Mouse (Mus musculus) left cerebral cortex, postnatal 25 days (tissue): Measurements from ENCODE around the gene Gm10778. TPM values are rescaled to one million over a fixed set of nuclear protein-coding genes. Genes with fewer than 3 reads are reported as not detected.
"Not testable (repeated sequence)": the region's sequence is repeated elsewhere in the genome, so short reads cannot be mapped to it uniquely, and the experiment has no call there.

Source experiments
- DNase-seq, 2 experiments: peaks; one replicate each; pipeline ENCODE4 v3.0.0; 2022; ENCODE audit warnings: low spot score in 2 of 2, mixed read lengths in 1 of 2
- intact Hi-C: fragments of 180-260 bp; cut with DNase I; formaldehyde crosslinking; loops from one replicate; pipeline ENCODE4 v1.15.1; 2025
- total RNA-seq, 2 experiments: library from RNA; stranded (reverse); gene quantifications; 2 replicates each; pipeline ENCODE4 v1.2.3; 2021

Gene Gm10778
- total RNA-seq, 2 experiments from 2014 or later, result 4.6 to 4.8 TPM

DNA sequence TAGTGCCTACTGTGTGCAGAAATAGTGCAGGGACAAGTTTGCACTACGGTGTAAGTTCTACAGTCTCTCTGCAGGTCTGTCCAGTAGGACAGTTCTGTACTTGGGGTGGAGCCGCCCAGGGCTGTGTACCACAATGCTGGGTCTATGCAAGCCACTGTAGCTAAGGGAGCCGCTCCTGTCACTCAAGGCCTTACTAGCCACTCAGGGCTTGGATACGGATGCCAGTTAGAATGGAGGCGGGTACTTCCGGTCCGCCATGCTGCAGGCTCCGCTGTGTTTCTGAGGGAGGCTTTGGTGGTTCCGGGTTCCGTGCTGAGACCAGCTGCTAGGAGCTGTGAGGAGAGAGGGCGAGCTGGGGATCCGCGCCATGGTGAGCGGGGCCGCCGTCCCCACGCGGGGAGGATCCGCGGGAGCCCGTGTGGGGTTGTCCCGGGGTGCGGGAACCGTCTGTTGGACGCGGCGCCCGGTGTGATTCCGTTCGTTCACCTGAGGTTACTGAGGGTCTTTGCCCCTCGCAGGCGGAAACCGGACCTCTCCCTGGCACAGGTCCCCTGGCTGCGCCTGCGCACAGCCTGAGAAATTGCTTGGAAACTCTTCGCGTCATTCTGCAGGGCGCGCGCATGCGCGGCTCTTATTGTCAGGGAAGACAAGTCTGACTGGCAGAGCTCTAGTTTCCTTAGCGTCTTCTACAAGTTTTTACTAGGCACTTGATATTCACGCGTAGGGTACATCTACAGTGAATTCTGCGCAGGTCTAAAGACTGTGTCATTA is 55.9 kb downstream of the Gm10778 start, which contains the start of gene Zfp433:
Zfp433 (plus strand) TSS at position 295 of the 771 bp plus-strand sequence.
- DNase-seq, intact Hi-C loops: not testable (repeated sequence)

Other genes with a start within 250 kb of the Gm10778 start
- 10 to 100 TPM; 81.1 to 87.3 TPM for gene Nfic, start 193.4 kb upstream of the Gm10778 start, total RNA-seq
- gene Celf5, start 166.3 kb upstream of the Gm10778 start, total RNA-seq, result 100 to 1,000 TPM; 285 to 286 TPM
- gene Ncln, start 152.7 kb upstream of the Gm10778 start, total RNA-seq, result 10 to 100 TPM; 76.4 to 77.0 TPM
- gene S1pr4, start 148.9 kb upstream of the Gm10778 start, total RNA-seq, result under 1 TPM; 0.53 to 0.73 TPM
- 1 to 10 TPM; 2.0 to 3.1 TPM for gene Gna15, start 124.8 kb upstream of the Gm10778 start, total RNA-seq
- 100 to 1,000 TPM; 101 to 107 TPM for gene Gna11, start 103.9 kb upstream of the Gm10778 start, total RNA-seq
- 100 to 1,000 TPM; 630 to 638 TPM for gene Aes, start 89.6 kb upstream of the Gm10778 start, total RNA-seq
- gene Tle2, start 74.5 kb upstream of the Gm10778 start, total RNA-seq, result 10 to 100 TPM; 28.8 to 30.3 TPM
- gene Tle6, start 48.0 kb upstream of the Gm10778 start, total RNA-seq, result 1 to 10 TPM; 4.2 to 5.8 TPM
- gene BC025920, start 42.8 kb upstream of the Gm10778 start, total RNA-seq, result 1 to 10 TPM; 3.1 to 3.8 TPM
- gene Sirt6, start 21.3 kb upstream of the Gm10778 start, total RNA-seq, result 10 to 100 TPM; 22.1 to 25.3 TPM
- 10 to 100 TPM; 35.9 to 36.7 TPM for gene Ankrd24, start 20.5 kb upstream of the Gm10778 start, total RNA-seq
- gene Zfp433, start 55.8 kb downstream of the Gm10778 start, total RNA-seq, result 1 to 10 TPM; 7.2 to 8.3 TPM
- gene Gm3055, start 122.1 kb downstream of the Gm10778 start, total RNA-seq, result 1 to 10 TPM; 8.5 to 9.1 TPM
- gene Gm4767, start 163.1 kb downstream of the Gm10778 start, total RNA-seq, result 1 to 10 TPM; 2.3 to 2.9 TPM
- 1 to 10 TPM; 3.6 to 3.7 TPM for gene Gm32687, start 214.9 kb downstream of the Gm10778 start, total RNA-seq